Mouse (Mus musculus): Measurements from ENCODE around the gene Pbx3.

Gene Pbx3

GRCm38 (mm10) chr2:34135316-34135715, 237.6 kb downstream of the Pbx3 start:
- DNase-seq, result no peak

GRCm38 (mm10) chr2:34132751-34133150, 240.2 kb downstream of the Pbx3 start:
- DNase-seq, result no peak

GRCm38 (mm10) chr2:34129674-34130267, 243.2 kb downstream of the Pbx3 start:
- peak in 1 of 2 experiments; percentile 24 for DNase-seq

GRCm38 (mm10) chr2:34127871-34128270, 245.1 kb downstream of the Pbx3 start:
- no peak for DNase-seq

GRCm38 (mm10) chr2:34123896-34124295, 249.0 kb downstream of the Pbx3 start:
- no peak for DNase-seq

All from cerebellum, postnatal 36 days (tissue).